Mouse (Mus musculus): ENCODE measurements around the gene Tmem177. TPM values are rescaled to one million over a fixed set of nuclear protein-coding genes. Genes with fewer than 3 reads are reported as not detected.

Gene Tmem177
- 1 to 10 TPM; 5.4 to 6.0 TPM for total RNA-seq (2021)
- long read RNA-seq, experiment 1, transcript Tmem177-201 (2 exons, 3,341 nt): major isoform, 10 of 18 reads
- long read RNA-seq, experiment 1, partial matches to known transcripts: 0 of 18 reads
- long read RNA-seq, experiment 1, other reads (novel, unspliced or antisense): 8 of 18 reads
- long read RNA-seq, experiment 2, transcript Tmem177-201 (2 exons, 3,341 nt): major isoform, 8 of 12 reads
- long read RNA-seq, experiment 2, partial matches to known transcripts: 0 of 12 reads
- long read RNA-seq, experiment 2, other reads (novel, unspliced or antisense): 4 of 12 reads

GRCm38 (mm10) chr1:119912953-119913814 is at the start of gene Tmem177:
TSS of gene Tmem177 (minus strand) at chr1:119913208.
- peak; percentile 91 for DNase-seq
- intact Hi-C loops (cut with DNase I): no loop called here

GRCm38 (mm10) chr1:119959920-119960319 is 46.9 kb upstream of the Tmem177 start:
- no peak for DNase-seq
- intact Hi-C loops (cut with DNase I): no loop called here

- intact Hi-C loops (cut with DNase I): no loop called here
- no peak for DNase-seq
Measured at GRCm38 (mm10) chr1:119959464-119959863, 46.5 kb upstream of the Tmem177 start.

GRCm38 (mm10) chr1:119957716-119958222 is 44.8 kb upstream of the Tmem177 start:
- intact Hi-C loops (cut with DNase I): no loop called here
- no peak for DNase-seq

- intact Hi-C loops (cut with DNase I): no loop called here
- DNase-seq: no peak
Measured at GRCm38 (mm10) chr1:119954680-119955079, 41.7 kb upstream of the Tmem177 start.

- intact Hi-C loops (cut with DNase I): no loop called here
- DNase-seq: no peak
Measured at GRCm38 (mm10) chr1:119953456-119953855, 40.4 kb upstream of the Tmem177 start.

GRCm38 (mm10) chr1:119950086-119950485 is 37.1 kb upstream of the Tmem177 start:
- intact Hi-C loops (cut with DNase I): no loop called here
- no peak for DNase-seq

GRCm38 (mm10) chr1:119936861-119937260 is 23.9 kb upstream of the Tmem177 start:
- DNase-seq: no peak
- intact Hi-C loops (cut with DNase I): no loop called here

- intact Hi-C loops (cut with DNase I): loop anchor here (2.0 kb wide), 1 partner anchor 383 kb away; no protein-coding TSS in a partner anchor
Measured at GRCm38 (mm10) chr1:119931421-119932150, 18.6 kb upstream of the Tmem177 start.

GRCm38 (mm10) chr1:119929715-119930114 is 16.7 kb upstream of the Tmem177 start:
- intact Hi-C loops (cut with DNase I): loop anchor here (2.0 kb wide), 2 partner anchors 111 to 381 kb away; no protein-coding TSS in a partner anchor
- no peak for DNase-seq

More at GRCm38 (mm10) chr1:119931421-119932150, 18.6 kb upstream of the Tmem177 start:
- no peak for DNase-seq

GRCm38 (mm10) chr1:119919299-119919698 is 6.3 kb upstream of the Tmem177 start:
- no peak for DNase-seq
- intact Hi-C loops (cut with DNase I): no loop called here

GRCm38 (mm10) chr1:119916823-119917371 is 3.9 kb upstream of the Tmem177 start:
- intact Hi-C loops (cut with DNase I): no loop called here
- DNase-seq: no peak

GRCm38 (mm10) chr1:119907206-119907748 is 5.7 kb downstream of the Tmem177 start:
- DNase-seq: no peak
- intact Hi-C loops (cut with DNase I): no loop called here

- intact Hi-C loops (cut with DNase I): no loop called here
Measured at GRCm38 (mm10) chr1:119903231-119903620, 9.8 kb downstream of the Tmem177 start.

GRCm38 (mm10) chr1:119902551-119903230 is 10.3 kb downstream of the Tmem177 start:
- no peak for DNase-seq
- intact Hi-C loops (cut with DNase I): no loop called here

More at GRCm38 (mm10) chr1:119903231-119903620, 9.8 kb downstream of the Tmem177 start:
- DNase-seq: no peak

- intact Hi-C loops (cut with DNase I): loop anchor here (5.0 kb wide), 1 partner anchor 52 kb away; no protein-coding TSS in a partner anchor
- DNase-seq: no peak
Measured at GRCm38 (mm10) chr1:119899195-119900123, 13.5 kb downstream of the Tmem177 start.

GRCm38 (mm10) chr1:119894936-119895335 is 18.1 kb downstream of the Tmem177 start:
- intact Hi-C loops (cut with DNase I): loop anchor here (2.0 to 5.0 kb wide), 2 partner anchors 48 to 76 kb away; no protein-coding TSS in a partner anchor
- DNase-seq: peak; percentile 37 to 69

GRCm38 (mm10) chr1:119893600-119893999 is 19.4 kb downstream of the Tmem177 start:
- intact Hi-C loops (cut with DNase I): no loop called here
- no peak for DNase-seq
